Mouse (Mus musculus) gastrocnemius, postnatal 14 days (tissue): Measurements from ENCODE around the gene Mpped2. TPM values are rescaled to one million over a fixed set of nuclear protein-coding genes. Genes with fewer than 3 reads are reported as not detected.

ENCODE experiments used
- DNase-seq: peaks from one replicate; pipeline ENCODE4 v3.0.0; 2021; ENCODE audit warnings: mixed read lengths
- intact Hi-C: fragments of 180-260 bp; cut with DNase I; formaldehyde crosslinking; loops from one replicate; pipeline ENCODE4 v1.15.1; 2025; ENCODE audit warnings: low total_unique reads
- total RNA-seq, 2 experiments: library from RNA; stranded (reverse); gene quantifications; 2 replicates each; pipeline ENCODE4 v1.2.3; 2021

The Mpped2 gene
- total RNA-seq, 2 experiments from 2014 or later: 1.5 to 2.9 TPM

DNA sequence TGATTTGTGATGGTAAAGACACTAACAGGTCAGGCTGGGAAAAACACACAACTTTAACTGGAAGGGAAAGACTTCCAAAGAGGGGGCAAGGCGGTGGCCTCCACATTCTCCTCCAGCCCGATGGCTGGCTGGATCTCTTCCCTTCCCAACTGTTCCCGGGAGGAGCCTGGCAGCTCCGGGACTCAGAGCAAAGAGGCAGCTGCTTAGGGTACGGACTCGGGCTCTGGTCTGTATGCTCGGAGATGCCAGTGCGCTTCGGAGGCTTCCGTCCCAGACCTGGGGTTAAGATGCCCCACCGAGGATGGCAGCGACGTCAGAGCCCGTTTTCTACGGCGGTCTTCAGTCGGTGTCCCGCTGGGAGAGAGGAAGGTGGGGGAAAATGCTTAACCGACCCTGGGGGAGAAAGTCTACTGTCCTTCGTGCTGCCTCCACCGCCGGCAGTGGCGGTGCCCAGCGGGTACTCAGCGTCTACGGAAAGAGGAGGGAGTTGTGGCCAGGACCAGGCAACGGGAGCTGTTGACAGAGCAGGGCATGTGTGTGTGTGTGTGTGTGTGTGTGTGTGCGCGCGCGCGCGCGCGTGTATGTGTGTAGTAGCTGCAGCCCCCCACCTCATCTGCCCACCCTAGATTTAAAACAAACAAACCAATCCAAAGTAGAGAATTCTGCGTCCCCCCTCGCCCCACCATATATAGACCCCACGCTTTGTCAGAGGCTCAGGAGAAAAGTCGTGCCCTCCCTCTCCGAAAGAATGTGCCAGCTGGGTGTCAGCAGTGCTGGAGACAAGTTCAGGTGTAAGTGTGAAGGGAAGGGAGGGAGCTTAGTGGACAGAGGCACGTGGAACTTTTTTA lies 2.0 kb downstream of the Mpped2 start:
- intact Hi-C loops: no loop called here

DNA sequence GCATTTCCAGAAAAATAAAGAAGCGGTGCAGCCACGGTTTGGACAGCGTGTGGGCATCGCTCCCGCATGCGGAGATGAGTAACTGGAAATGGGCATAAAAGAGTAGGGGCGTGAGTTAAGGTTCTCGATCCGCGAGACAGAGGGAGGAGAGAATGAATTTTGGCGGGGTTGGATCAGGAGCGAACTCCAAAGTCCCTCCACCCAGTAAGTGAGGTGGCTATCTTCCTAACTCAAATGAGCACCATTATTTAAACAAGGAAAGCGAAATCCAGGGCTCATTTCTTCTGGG lies 2.6 kb downstream of the Mpped2 start:
- DNase-seq: no peak
- intact Hi-C loops: no loop called here

More for the DNA sequence above, 2.0 kb downstream of the Mpped2 start:
- DNase-seq: peak; percentile 19

- no peak for DNase-seq
- intact Hi-C loops: no loop called here
Measured at GRCm38 (mm10) chr2:106696372-106696771, 3.3 kb downstream of the Mpped2 start.

- DNase-seq: no peak
- intact Hi-C loops: no loop called here
Measured at GRCm38 (mm10) chr2:106705664-106706063, 12.6 kb downstream of the Mpped2 start.

GRCm38 (mm10) chr2:106707136-106707535 lies 14.1 kb downstream of the Mpped2 start:
- no peak for DNase-seq
- intact Hi-C loops: no loop called here

- intact Hi-C loops: no loop called here
Measured at GRCm38 (mm10) chr2:106710862-106711477, 17.9 kb downstream of the Mpped2 start.

DNA sequence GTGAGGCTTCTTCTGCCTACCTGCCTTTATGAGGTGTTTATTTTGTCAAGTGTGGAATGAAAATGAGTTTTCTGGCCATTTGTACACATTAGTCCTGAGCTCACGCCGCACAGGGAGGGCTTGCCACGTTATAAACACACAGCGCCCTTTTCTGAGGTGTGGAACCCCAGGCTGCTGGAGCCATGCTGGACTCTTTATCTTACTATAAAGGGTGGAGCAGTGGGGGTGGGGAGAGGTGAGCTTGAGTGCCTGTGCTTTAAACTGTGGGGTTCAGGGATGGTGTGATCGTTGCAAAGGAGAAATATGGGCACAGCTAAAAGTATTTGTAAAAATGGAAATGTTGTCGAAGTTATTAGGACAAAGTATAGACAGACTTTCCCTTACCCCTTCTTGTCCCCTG lies 18.4 kb downstream of the Mpped2 start:
- intact Hi-C loops: no loop called here
- DNase-seq: no peak

More at GRCm38 (mm10) chr2:106710862-106711477, 17.9 kb downstream of the Mpped2 start:
- no peak for DNase-seq

DNA sequence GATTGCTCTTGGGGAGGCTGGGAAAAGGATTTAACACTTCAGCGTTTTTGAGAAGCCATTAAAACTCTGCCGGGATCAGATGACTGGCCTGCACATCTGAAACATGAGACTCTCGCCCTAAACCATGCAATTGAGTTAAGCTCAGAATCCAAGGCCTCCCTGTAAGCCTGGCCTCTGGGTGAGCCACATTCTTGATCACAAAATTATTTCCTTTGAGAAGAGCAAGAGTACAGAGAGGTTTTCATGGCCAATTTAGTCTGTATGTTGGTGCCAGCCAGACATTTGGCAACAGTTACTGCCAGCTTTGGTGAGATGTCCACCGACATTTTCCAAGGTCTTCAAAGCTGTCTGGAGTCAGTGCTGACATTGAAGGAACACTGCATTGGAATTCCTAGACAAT lies 20.1 kb downstream of the Mpped2 start:
- no peak for DNase-seq
- intact Hi-C loops: no loop called here

GRCm38 (mm10) chr2:106715674-106716364 lies 22.8 kb downstream of the Mpped2 start:
- DNase-seq: no peak
- intact Hi-C loops: no loop called here

- no peak for DNase-seq
- intact Hi-C loops: no loop called here
Measured at GRCm38 (mm10) chr2:106716365-106716717, 23.3 kb downstream of the Mpped2 start.

- no peak for DNase-seq
- intact Hi-C loops: no loop called here
Measured at GRCm38 (mm10) chr2:106718888-106719287, 25.8 kb downstream of the Mpped2 start.

DNA sequence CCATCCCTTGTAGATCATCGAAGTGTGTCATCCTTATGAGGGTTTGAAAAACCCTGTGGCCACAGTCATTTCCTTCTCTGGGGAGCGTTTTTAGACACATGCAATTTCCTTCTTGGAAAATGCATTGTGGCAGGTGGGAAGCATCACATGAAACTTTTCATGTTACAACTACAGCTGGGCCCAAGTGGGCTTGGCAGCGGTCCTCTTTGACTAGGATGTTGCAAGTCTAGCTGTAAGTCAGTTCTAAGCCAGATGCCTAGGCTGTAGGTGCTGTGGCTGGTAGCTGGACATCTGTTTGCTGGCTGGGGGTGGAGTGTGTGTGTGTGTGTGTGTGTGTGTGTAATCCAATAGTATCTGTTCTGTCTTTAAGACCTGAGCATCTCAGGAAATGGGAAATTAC lies 26.4 kb downstream of the Mpped2 start:
- intact Hi-C loops: no loop called here
- DNase-seq: no peak

DNA sequence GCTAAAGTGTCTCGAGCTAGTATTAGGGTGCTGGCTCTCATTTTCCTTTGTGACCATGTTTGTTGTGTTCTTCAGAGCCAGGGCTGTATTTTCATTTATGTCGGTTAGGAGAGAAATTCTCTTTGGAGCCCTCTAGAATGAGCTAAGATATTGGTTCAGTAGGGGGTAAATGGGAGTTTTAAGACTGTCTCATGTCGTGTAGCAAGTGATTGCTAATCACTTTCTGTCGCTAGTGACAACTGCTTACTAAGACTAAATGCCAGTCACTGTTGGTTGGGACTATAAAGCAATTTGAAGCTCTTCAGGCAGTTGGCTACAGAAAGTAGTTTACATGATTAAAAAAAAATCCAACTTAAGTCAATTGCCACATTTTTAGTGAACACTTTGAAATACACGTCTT lies 27.6 kb downstream of the Mpped2 start:
- DNase-seq: no peak
- intact Hi-C loops: no loop called here

- intact Hi-C loops: no loop called here
- DNase-seq: no peak
Measured at GRCm38 (mm10) chr2:106722020-106722419, 29.0 kb downstream of the Mpped2 start.

GRCm38 (mm10) chr2:106729951-106730564 lies 37.0 kb downstream of the Mpped2 start:
- intact Hi-C loops: no loop called here
- no peak for DNase-seq

GRCm38 (mm10) chr2:106730608-106731007 lies 37.5 kb downstream of the Mpped2 start:
- no peak for DNase-seq
- intact Hi-C loops: no loop called here

DNA sequence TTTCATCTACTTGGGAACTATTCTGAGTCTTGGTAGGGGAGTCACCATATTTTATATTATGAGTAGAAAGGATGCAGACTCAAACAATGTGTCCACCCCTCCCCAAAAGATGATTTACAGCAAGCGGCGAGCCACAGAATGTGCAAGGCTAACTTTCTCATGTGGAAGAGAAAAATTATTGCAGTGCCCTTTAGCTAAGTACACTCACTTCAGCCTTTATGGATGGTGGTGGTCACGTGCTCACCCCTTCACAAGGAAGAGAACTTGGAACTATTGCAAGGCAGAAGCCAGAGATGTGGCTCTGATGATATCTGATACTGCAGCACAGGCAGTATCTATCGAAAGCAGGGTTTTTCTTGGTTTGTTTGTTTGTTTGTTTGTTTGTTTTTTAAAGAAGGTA lies 38.4 kb downstream of the Mpped2 start:
- intact Hi-C loops: no loop called here
- no peak for DNase-seq

DNA sequence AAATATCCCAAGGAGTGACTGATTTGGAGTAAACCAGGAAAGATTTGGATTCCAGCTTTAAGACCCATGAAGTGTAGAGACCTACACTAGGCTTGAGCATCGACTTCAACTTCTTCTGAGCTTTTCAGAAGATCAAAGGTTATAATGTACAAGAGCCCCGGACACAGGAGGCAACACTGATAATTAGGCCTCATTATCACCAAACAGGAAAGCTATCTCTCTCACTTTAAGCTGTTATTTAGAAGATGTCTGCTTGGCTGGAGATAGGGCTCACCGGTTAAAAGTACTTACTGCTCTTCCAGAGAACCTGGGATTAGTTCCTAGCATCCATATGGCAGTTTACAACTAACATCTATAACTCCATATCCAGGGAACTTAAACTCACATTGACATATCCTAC lies 39.1 kb downstream of the Mpped2 start:
- DNase-seq: no peak
- intact Hi-C loops: no loop called here

DNA sequence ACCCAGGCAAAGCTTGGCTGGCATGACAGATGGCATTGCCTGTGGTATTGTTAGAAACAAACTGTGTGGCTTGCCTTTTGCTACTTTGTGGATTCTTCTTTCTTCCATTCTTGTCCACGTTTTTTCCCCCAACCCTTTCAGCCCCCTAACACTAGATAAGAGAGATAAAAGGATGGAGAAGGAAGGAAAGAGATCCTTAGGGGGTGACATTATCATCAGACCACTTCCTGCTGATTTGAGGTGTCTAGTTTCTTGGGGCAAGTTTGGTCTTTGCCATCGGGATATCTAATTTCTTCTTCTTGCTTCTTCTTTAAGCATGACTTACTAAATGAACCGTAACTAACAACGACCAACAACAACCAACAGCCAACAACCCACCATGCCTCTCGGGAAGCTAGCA lies 40.3 kb downstream of the Mpped2 start:
- intact Hi-C loops: no loop called here
- DNase-seq: no peak

DNA sequence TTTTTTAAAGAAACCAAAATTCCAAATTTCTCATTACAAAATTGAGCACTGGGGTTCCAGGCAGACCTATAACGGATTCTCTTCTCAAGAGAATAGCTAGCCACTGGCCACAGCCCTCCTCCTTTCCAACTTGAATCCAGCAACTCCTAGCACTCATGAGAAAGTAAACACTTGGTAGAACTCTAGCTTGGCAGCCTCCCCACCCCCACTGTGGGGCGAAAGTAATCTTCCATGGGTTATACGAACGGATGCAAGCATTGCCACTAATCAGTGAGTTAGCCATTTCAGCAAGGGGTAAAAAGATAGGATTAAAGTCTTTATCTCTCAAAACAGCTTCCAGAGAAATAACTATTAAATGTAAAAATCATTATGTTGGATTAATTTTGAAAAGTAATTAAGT lies 40.9 kb downstream of the Mpped2 start:
- intact Hi-C loops: no loop called here
- no peak for DNase-seq
